Mouse (Mus musculus) forebrain, embryonic 14.5 days (tissue): ENCODE measurements around the gene Ankrd1. TPM values are rescaled to one million over a fixed set of nuclear protein-coding genes. Genes with fewer than 3 reads are reported as not detected.
A peak's percentile ranks its signal among the peaks of the same experiment; 100 is the strongest.

Source experiments
- ATAC-seq: fragments of 200-750 bp; cut with Nextera tagmentation; 2 replicates; pipeline ENCODE4 v1.8.0; 2017; ENCODE audit warnings: mild to moderate bottlenecking, moderate library complexity
- DNase-seq: peaks from one replicate; pipeline ENCODE4 v3.0.0-alpha.2; 2015; ENCODE audit warnings: low spot score
- H3K27ac ChIP-seq: fragments of 300-500 bp; sonication (generic); 2 replicates; pipeline ENCODE4 v1.5.1; 2014; ENCODE audit warnings: low read depth, mild to moderate bottlenecking, control low read depth, low read length, moderate library complexity
- H3K27me3 ChIP-seq: fragments of 300-500 bp; sonication (generic); replicated peaks from 2 replicates; pipeline ENCODE4 v1.6.1; 2014; ENCODE audit warnings: low read length, control low read depth, mixed read lengths; ENCODE audit not compliant: control insufficient read depth, insufficient read depth
- H3K36me3 ChIP-seq: fragments of 300-500 bp; sonication (generic); 2 replicates; pipeline ENCODE4 v1.6.1; 2014; ENCODE audit warnings: low read length, control low read depth; ENCODE audit not compliant: control insufficient read depth, insufficient read depth
- H3K4me1 ChIP-seq: fragments of 300-500 bp; sonication (generic); 2 replicates; pipeline ENCODE4 v1.6.1; 2014; ENCODE audit warnings: antibody characterized with exemption, low read length, control low read depth; ENCODE audit not compliant: control insufficient read depth, insufficient read depth
- H3K4me2 ChIP-seq: fragments of 300-500 bp; sonication (generic); 2 replicates; pipeline ENCODE4 v1.6.1; 2014; ENCODE audit warnings: mild to moderate bottlenecking, control low read depth, low read length
- H3K4me3 ChIP-seq: fragments of 300-500 bp; sonication (generic); 2 replicates; pipeline ENCODE4 v1.5.1; 2014; ENCODE audit warnings: low read depth, low read length, control low read depth
- H3K9ac ChIP-seq: fragments of 300-500 bp; sonication (generic); 2 replicates; pipeline ENCODE4 v1.6.1; 2014; ENCODE audit warnings: mild to moderate bottlenecking, low read length, control low read depth, moderate library complexity
- H3K9me3 ChIP-seq: fragments of 300-500 bp; sonication (generic); replicated peaks from 2 replicates; pipeline ENCODE4 v1.6.1; 2016; ENCODE audit warnings: low read length, control low read depth, mixed read lengths; ENCODE audit not compliant: control insufficient read depth
- WGBS: fragments of 180-500 bp; shearing (Covaris S2); extraction: QIAGEN DNeasy Blood & Tissue Kit; methylation state at CpG from one replicate; pipeline ENCODE4 v1.1.7; 2014; 5-methylcytosine and 5-hydroxymethylcytosine counted together
- polyA plus RNA-seq: library from polyadenylated mRNA; unstranded; fragments of >200 nt; fragmentation: Nextera tagmentation; extraction: Ambion mirVana; gene quantifications from 2 replicates; pipeline ENCODE4 v1.2.1, GENCODE M21; 2014

The Ankrd1 gene
- polyA plus RNA-seq, 1 experiment from 2014 or later, result not detected

DNA sequence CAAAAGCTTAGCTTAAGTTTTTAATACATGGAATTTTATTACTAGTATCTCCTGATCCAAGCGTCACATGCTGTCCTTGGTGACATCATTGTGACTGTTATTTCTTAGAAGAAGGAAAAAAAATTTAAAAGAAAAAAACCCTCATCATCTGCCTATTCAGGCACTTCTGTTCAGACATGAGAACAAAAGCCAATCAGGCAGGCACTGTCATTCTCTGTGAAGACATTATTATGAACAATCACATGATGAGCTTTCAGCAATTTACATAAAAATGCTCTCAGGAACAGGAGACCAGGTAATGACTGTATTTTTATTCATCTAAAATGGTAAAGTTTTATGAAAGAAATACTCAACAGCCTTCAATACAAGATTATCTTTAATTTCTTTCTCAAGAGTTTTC, 21.6 kb downstream of the Ankrd1 start:
- ATAC-seq (no peak; the same call in 1 of the 2 replicates), DNase-seq (peak; percentile 29)
- 94% methylated on average over 1 of the region's 1 CpGs for WGBS
- Histone ChIP-seq H3K4me3 (no peak overlapping the region), H3K9ac (no peak overlapping the region), H3K4me1 (no peaks in the 10 kb centered on the region), H3K36me3 (peaks cover 84% of the 10 kb centered on the region), H3K4me2 (no peak overlapping the region), H3K27ac (no peak overlapping the region), H3K27me3 (no peaks in the 10 kb centered on the region), H3K9me3 (no peaks in the 10 kb centered on the region)

DNA sequence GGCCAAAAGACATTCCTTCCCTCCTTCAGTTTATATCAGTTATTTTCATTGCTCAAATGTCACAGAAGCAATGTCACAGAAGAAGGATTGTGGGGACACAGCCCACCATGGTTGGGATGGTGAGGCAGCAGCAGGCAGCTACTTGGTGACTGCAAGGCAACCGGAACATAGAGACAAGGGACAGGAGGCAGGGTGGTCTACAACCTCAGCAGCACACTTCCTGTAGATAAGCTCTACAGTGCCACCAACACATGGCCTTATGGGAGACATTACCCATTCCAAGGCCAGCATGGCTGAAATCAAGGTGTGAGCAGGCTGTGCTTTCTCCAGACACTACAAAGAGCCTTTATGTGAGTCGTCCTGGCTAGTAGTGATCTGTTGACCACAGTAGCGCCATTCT, 22.7 kb downstream of the Ankrd1 start:
- no peaks in the 10 kb centered on the region for H3K27me3 ChIP-seq
- no peak overlapping the region for H3K4me2 ChIP-seq
- H3K4me1 ChIP-seq, result no peaks in the 10 kb centered on the region
- H3K9ac ChIP-seq, result no peak overlapping the region
- ATAC-seq (no peak), DNase-seq (no peak)
- no peaks in the 10 kb centered on the region for H3K9me3 ChIP-seq
- peaks cover 81% of the 10 kb centered on the region for H3K36me3 ChIP-seq
- no peak overlapping the region for H3K4me3 ChIP-seq
- WGBS, result 92% methylated on average over 3 of the region's 3 CpGs
- no peak overlapping the region for H3K27ac ChIP-seq

- Histone ChIP-seq H3K9me3 (no peaks in the 10 kb centered on the region), H3K27ac (no peak overlapping the region), H3K4me2 (no peak overlapping the region), H3K27me3 (no peaks in the 10 kb centered on the region), H3K4me1 (no peaks in the 10 kb centered on the region), H3K36me3 (peaks cover 72% of the 10 kb centered on the region), H3K9ac (no peak overlapping the region), H3K4me3 (no peak overlapping the region)
- DNase-seq (peak; percentile 64), ATAC-seq (0 out of 2 replicates have a peak, but pooled peaks have one; percentile 48)
- WGBS, result 49% methylated on average over 5 of the region's 5 CpGs
These were observed 29.1 kb downstream of the Ankrd1 start for GRCm38 (mm10) chr19:36090781-36091180.

DNA sequence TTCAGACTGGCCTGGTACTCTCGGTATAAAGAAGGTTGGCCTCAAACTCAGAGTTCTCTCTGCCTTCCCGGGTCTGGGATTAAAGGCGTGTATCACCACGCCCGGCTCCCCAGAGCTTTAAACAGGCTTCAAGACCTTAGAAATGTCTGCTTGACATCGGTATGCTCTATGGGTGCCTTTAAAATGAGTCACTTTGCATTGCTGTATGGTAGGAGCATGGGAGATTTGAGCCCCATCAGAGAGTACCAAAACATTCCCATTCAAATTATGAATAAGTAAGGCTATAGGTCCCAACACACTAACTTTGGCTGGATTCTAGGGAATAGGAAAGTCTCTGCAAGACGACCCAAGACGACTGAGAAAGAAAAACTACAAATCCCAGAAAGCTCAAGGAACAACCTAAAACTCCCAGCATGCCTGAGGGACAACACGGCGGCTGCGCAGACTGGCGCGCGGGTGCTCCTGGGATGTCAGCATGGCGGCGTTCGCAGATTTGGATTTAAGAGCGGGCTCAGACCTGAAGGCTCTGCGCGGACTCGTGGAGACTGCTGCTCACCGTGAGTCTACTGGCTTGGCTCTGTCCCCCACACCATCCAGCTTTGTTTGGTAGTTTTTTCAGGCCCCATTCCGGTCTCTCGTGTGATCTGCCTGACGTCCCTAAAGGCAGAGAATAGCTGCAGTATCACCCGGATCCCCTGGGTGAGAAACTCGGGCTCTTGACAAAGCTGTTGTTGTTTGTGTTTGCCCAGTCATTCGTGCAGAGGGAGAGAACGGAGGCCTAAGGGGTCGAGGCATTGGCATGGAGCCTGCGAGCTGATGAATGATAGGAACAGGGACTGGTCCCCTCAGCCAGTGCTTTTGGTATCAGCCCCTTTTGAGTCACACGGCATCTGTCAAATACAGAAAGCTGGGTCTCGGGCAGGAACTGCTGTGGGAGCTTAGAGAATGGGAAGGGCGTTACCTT, 36.4 kb downstream of the Ankrd1 start, which contains the start of gene Rpp30:
Rpp30 (plus strand) TSS at position 455 of the 964 bp plus-strand sequence.
- no peaks in the 10 kb centered on the region for H3K9me3 ChIP-seq
- peak within 1 kb of the TSS; percentile 60; the same call in 1 of the 2 replicates for H3K27ac ChIP-seq
- H3K36me3 ChIP-seq, result peaks cover 11% of the 10 kb centered on the region
- peaks cover 5% of the 10 kb centered on the region for H3K4me1 ChIP-seq
- peak within 1 kb of the TSS; percentile 78 for H3K9ac ChIP-seq
- WGBS, result 2% methylated on average over 34 of the region's 34 CpGs
- H3K4me2 ChIP-seq, result peak within 1 kb of the TSS; percentile 77
- H3K27me3 ChIP-seq, result no peaks in the 10 kb centered on the region
- ATAC-seq (peak; percentile 95), DNase-seq (peak; percentile 97)
- H3K4me3 ChIP-seq, result peak within 1 kb of the TSS; percentile 80

GRCm38 (mm10) chr19:36082606-36083261, 37.2 kb downstream of the Ankrd1 start:
- peak overlapping the region; percentile 80 for H3K4me3 ChIP-seq
- H3K4me2 ChIP-seq, result peak overlapping the region; percentile 77
- no peaks in the 10 kb centered on the region for H3K9me3 ChIP-seq
- peak; percentile 84 for ATAC-seq
- no peak overlapping the region for H3K9ac ChIP-seq
- peaks cover 5% of the 10 kb centered on the region for H3K4me1 ChIP-seq
- peak; percentile 92 for DNase-seq
- 0 out of 2 replicates have a peak, but pooled peaks cover 4% of the 10 kb centered on the region for H3K36me3 ChIP-seq
- no peak overlapping the region for H3K27ac ChIP-seq
- WGBS, result 40% methylated on average over 7 of the region's 7 CpGs
- no peaks in the 10 kb centered on the region for H3K27me3 ChIP-seq

GRCm38 (mm10) chr19:36062801-36063529, 56.9 kb downstream of the Ankrd1 start:
- ATAC-seq (peak; percentile 46; the same call in 1 of the 2 replicates), DNase-seq (peak; percentile 56)
- no peaks in the 10 kb centered on the region for H3K36me3 ChIP-seq
- no peak overlapping the region for H3K4me3 ChIP-seq
- no peak overlapping the region for H3K9ac ChIP-seq
- WGBS, result 67% methylated on average over 2 of the region's 2 CpGs
- no peaks in the 10 kb centered on the region for H3K9me3 ChIP-seq
- no peak overlapping the region for H3K27ac ChIP-seq
- H3K4me1 ChIP-seq, result no peaks in the 10 kb centered on the region
- no peak overlapping the region for H3K4me2 ChIP-seq
- H3K27me3 ChIP-seq, result 0 out of 2 replicates have a peak, but pooled peaks cover 5% of the 10 kb centered on the region

Other genes starting within 250 kb of the Ankrd1 start
- gene Htr7, start 62.6 kb downstream of the Ankrd1 start, polyA plus RNA-seq, result 2.0 and 3.4 TPM in 2 replicates
- gene Rpp30, start 36.4 kb downstream of the Ankrd1 start, polyA plus RNA-seq, result 89.6 and 104 TPM in 2 replicates
- gene Pcgf5, start 228.2 kb upstream of the Ankrd1 start, polyA plus RNA-seq, result 13.6 and 14.9 TPM in 2 replicates